Mouse (Mus musculus): ENCODE data around the gene Foxp1.

- TF ChIP-seq CTCF (IDR thresholded peaks at IDR 0.05; ENCODE audit: low read depth) (no peak), EP300 (IDR thresholded peaks at IDR 0.05; ENCODE audit: low read depth) (no peak)
Measured at GRCm38 (mm10) chr6:98992772-98993147, 529.8 kb downstream of the Foxp1 start.
